Mouse (Mus musculus): Measurements from ENCODE around the gene Pald1. TPM values are rescaled to one million over a fixed set of nuclear protein-coding genes. Genes with fewer than 3 reads are reported as not detected.

Pald1 gene
- under 1 TPM in 1 of 2 experiments, not detected in 1; 0.42 TPM for polyA plus RNA-seq (2017; shearing (Covaris generic))

GRCm38 (mm10) chr10:61383021-61383714 lies at the start of gene Pald1:
TSS of gene Pald1 (minus strand) at chr10:61383530.

GRCm38 (mm10) chr10:61417672-61418071 lies 34.3 kb upstream of the Pald1 start, which contains the start of gene Nodal:
TSS of gene Nodal (plus strand) at chr10:61417972.

GRCm38 (mm10) chr10:61297477-61297876 lies 85.9 kb downstream of the Pald1 start, which contains the start of gene Prf1:
TSS of gene Prf1 (plus strand) at chr10:61297833.

GRCm38 (mm10) chr10:61273081-61273843 lies 110.1 kb downstream of the Pald1 start, which contains the start of gene Adamts14:
TSS of gene Adamts14 (minus strand) at chr10:61273438.

Other genes with a start within 250 kb of the Pald1 start
- 10 to 100 TPM; 42.7 to 58.1 TPM for gene Sgpl1, start 235.8 kb downstream of the Pald1 start, polyA plus RNA-seq (2017; shearing (Covaris generic))
- not detected for gene Tbata, start 211.6 kb downstream of the Pald1 start, polyA plus RNA-seq (2017; shearing (Covaris generic))
- under 1 TPM in 1 of 2 experiments, not detected in 1; 0.54 TPM for gene Adamts14, start 110.1 kb downstream of the Pald1 start, polyA plus RNA-seq (2017; shearing (Covaris generic))
- gene Prf1, start 85.7 kb downstream of the Pald1 start, polyA plus RNA-seq (2017; shearing (Covaris generic)): 1 to 10 TPM; 5.5 to 9.2 TPM
- under 1 TPM in 1 of 2 experiments, not detected in 1; 0.07 TPM for gene Nodal, start 34.4 kb upstream of the Pald1 start, polyA plus RNA-seq (2017; shearing (Covaris generic))
- gene Eif4ebp2, start 69.1 kb upstream of the Pald1 start, polyA plus RNA-seq (2017; shearing (Covaris generic)): 10 to 100 TPM; 23.0 to 31.9 TPM
- gene Lrrc20, start 92.3 kb upstream of the Pald1 start, polyA plus RNA-seq (2017; shearing (Covaris generic)): 1 to 10 TPM; 4.3 to 5.2 TPM
- gene Npffr1, start 212.0 kb upstream of the Pald1 start, polyA plus RNA-seq (2017; shearing (Covaris generic)): not detected